Mouse (Mus musculus) lung, postnatal 14 days (tissue): ENCODE results near the gene Rd3.

Experiments used
- DNase-seq: peaks from one replicate; pipeline ENCODE4 v3.0.0; 2021

The Rd3 gene

DNA sequence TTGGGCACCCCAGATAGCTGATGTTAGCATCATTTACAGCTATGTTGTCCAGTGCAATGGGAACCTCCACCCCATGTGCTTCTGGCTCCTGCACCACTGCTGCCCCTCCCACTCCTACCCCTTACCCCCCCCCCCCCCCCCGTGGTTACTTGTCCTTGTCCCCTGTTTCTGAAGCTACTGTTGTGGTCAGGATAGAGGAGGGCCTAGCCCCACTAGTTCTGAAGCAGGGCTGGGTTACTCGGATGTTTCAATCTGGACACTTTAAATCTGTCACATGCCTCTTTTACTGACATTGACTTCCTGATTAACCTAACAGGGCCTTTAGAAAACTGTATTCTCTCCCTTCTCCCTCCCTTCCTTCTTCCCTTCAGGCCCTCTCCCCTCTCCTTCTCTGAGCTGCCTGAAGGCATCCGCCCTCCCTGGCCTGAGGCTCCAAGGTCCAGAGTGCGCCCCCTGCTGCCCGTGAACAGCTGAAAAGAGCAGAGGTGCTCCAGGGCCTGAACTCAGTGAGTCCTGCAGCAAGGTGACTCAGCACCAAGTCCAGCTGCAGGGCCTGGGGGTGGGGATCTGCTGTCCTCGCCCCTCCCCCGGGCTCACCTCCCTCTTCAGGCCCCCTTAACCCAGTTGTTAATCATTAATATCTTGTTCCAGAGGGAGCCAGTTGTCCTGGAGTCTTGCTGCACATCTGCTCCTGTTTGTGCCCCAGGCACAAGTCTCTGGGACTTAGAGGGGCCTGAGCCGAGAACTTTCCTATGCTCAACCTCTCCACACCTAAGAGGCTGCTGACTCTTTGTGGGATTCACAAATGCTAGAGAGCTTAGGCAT lies 13.0 kb upstream of the Rd3 start:
- DNase-seq, result peak; percentile 94

DNA sequence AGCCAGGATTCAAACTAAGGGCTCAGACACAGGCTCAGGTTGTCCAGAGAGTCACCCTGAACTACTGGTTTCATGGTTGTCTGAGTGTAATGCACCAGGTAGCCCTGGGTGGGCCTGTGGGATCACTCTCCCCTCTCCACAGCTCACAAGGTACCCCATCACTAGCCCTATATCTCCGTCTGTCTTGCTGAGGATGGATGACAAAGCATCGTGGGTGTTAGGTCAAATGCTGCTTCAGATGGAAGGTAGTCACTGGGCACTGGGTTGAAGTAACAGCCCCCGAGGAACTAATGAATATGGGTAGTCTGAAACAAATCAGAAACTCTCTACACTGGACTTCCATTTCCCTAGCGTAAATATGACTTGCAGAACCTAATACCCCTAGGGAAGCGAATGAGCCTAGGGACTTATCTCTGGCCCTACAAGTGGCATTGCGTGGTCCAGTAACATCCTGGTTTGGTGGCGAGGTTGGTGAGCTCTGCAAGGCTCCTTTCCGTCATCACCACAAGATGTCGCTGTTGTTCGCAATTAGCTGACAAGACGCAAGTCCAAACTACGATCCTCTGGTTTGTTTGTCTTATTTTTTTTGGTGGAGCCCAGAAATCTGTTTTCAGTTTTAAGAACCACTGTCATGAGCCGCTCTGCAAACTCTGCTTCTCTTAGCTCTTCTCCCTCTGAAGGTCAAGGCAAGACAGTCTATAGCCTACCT lies 12.2 kb upstream of the Rd3 start:
- peak; percentile 87 for DNase-seq

DNA sequence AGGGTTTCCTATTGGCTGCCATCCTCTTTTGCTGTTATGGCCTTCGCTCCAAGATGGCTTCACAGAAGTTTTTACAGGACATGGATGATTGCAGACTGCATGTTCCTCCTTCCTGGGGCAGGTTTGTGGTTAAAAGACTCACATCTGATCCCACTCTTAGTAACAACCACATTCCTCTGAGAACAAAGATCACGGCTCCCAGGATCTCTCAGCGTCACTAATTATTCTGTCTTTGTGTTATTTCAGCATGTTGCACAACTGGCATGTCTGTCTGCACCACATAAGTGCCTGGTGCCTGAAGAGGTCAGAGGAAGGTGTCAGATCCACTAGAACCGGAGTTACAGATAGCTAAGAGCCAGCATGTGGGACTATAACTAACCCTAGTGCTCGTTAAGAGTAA lies 7.2 kb upstream of the Rd3 start:
- no peak for DNase-seq

DNA sequence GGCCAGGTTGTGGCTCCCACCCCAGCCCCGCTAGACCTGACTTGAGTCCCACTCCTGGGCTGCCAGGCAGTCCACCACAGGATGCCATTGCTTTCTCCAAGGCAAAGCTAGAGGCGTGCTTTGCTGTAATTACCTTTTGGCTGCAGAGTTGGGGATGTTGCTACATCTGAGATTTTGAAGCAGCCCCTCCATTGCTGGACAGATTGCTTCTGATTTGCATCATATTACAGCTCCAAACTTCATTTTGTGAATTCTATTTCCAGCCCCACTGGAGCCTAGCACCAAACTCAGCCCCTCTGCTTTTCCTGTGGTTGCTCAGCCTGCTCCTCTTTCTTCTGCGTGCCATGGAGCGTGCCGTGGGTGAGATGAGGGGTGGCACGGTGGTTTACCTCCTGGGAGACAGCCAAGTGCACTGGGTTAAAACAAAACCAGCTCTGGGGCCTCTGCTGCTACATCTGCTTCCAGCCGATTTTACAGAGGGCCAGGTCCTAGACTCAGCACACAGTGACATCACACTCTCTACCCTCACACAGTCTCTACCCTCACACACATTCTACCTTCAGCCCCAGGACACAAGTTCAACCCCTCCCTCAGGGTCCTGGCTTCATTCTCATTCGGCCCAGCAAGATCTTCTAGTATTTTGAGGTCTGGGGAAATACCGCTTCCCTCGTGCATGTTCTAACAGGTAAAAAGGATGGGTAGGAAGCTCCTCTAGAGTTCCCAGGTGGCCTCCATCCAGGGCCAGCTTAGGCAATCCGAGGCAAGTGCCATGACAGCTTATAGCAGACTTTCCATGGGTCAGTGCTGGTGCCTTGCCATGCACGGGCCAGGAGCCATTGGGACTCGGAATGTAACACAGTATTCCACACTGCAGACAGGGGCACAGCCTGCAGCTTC lies 2.4 kb upstream of the Rd3 start:
- no peak for DNase-seq

DNA sequence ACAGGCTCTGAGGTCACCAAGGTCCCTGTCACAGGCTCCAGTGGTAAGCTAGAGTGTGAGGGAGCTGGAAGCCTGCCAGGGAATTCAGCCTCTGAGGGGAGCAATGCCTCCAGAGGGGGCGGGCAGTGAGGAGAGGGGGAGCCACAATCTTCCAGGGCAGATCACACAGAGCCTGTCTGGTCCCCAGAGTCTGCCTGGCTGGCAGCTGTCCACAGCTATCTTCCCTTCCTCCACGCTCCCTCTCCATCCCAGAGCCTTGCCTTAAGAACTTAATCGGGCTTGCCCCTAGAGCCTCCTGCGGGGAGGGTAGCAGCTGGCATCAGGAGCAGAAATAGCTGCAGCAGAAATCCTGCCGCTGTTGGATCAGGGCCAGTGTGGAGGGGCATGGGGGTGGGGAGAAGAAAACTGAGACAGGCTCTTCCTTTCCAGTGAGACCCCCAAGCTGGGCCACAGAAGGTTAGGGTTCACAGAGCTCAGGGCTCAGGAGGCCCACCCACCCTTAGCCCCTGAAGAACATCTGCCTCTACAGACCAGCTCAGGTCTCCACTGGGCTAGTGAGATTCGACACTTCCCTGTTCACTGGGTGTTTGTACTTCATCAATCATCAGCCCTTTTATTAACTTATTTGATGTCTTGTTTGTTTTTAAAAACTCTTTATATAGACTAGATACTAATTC lies 4.4 kb downstream of the Rd3 start:
- DNase-seq, result peak; percentile 39

DNA sequence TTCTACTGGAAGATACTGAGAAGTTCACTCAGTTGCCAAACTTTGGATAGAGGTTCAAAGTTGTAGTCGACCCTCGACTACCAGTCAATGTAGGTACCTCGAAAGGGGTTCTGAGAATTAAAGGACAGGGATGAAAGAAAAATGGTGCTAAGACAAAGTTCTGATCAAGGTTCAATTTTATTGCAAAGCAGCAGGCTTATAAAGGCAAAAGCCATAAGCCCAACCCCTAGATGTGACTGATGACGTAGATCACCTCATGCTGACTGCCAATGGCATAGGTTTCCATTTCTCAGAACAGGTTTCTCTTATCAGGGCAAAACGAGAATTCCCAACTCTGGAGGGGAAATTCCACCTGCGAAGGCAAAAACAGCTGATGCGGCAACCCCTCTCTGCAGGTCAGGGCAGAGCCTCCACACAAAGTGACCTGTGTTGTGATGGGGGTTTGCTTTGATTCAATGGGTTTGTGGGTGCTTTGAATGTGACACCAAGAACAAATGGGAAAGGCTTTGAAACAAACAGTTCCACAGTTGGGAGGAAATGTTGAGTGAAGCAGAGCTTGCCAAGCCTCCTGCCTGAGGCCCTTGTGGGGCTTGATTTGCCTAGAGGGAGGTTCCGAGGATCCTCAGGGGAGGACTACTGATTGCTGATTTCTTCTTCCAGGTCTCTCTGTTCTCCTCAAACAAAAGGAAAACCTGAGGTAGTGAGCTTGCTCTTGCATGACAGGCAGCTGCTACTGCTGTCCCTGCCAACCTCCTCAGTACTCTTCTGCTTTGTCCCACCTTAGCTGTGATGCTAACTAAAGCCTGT lies 9.7 kb downstream of the Rd3 start:
- DNase-seq, result no peak

DNA sequence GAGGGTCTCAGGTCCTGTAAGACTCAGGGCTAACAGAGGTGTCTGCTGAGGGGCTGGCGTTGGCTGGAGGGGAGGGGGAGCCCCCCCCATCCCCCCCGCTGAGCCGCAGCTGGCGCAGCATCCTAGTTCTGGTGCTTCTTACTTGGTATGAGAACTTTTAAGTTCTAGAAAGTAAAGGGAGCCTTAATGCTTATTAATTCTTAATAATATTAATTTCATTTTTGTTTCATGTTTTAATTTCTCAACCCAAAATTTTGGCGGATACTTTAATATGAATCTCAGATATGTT lies 10.3 kb downstream of the Rd3 start:
- DNase-seq, result no peak

DNA sequence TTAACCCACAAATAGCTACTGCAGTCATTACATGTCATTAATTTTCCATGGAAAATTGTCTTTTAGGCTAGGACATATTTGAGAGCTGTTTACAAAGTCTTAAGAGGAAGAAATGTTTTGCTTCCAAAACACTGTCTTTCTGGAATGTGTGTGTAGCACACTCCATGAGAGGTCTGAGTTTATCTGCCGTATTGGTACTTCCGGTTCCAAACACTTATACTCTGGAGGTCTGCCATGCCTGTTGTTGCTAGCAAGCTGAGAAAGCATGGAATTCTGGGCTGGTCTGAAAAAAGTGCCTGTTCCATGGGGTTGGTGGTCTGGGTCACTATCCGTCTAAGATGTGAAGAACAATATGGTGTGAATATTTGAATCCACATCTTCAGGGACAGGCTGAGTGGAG lies 11.5 kb downstream of the Rd3 start:
- peak; percentile 24 for DNase-seq

DNA sequence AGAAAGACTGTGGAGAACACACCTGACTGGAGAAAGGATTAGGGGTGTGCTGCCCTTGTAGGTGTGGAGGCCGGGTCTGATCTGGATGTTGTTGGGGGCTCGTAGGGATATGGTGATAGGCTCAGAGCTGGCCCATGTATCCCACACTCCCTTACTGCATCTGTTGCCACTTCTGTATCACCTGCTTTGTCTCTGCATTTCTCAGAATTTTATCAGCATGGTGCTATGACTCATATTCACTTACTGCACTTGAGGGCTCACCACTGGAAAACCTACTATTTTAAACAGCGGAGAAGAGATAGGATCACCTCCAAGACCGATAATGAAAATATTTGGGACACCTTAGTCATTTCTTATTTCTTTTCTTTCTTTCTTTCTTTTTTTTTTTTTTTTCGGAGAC lies 11.9 kb downstream of the Rd3 start:
- DNase-seq, result no peak

DNA sequence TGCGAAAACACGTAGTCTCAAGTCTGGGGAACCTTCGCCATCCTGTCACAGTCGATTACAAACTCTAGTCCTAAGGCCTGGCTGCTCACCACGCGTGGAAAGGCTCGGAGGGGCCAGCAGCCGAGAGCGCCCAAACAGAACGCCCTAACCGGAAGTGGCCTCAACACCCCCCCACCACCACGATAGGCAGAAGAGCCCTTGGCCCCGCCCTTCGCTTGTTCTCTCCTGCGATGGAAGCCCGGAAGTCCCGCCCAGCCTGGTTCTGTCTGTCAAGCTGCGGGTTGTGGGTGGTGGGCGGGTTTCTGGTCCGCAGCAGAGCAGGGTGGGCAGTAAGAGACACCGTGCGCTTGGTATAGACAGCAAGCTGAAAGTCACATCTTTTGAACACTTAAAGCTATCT lies 12.8 kb downstream of the Rd3 start:
- peak; percentile 96 for DNase-seq

DNA sequence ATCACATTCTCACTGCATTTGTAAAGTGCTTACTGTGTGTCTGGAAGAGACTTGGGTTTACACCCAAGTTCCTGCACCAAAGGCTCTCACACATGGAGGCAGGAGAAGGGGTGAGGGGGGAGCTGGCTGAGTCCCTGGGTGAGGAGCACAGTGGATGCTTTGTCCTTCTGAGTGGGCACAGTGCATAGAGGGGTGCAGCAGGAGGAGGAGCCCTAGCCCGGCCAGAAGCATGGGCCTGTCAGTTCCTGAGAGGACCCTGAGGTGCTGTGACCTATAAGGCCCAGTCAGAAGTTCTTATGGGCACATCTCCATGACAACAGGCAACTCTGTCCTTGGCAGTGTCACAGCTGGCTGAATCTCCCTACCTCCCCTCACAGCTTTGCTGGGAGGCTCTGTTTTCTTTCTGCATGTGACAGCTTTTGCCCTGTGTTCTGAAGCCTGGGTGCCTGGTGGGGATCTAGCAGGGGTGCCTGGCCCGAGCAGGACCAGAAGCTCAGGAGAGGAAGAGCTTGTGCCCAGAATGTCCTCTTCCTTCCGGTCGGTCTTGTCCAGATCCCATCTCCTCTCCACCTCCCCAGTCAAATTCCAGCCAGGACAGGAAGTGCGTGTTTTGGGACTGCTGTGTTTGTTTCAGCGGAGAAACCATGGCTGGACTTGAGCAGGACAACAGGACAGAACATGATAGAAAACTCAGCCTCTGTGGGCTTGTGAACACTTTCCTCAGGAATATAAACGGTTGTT lies 15.0 kb downstream of the Rd3 start:
- peak; percentile 30 for DNase-seq

DNA sequence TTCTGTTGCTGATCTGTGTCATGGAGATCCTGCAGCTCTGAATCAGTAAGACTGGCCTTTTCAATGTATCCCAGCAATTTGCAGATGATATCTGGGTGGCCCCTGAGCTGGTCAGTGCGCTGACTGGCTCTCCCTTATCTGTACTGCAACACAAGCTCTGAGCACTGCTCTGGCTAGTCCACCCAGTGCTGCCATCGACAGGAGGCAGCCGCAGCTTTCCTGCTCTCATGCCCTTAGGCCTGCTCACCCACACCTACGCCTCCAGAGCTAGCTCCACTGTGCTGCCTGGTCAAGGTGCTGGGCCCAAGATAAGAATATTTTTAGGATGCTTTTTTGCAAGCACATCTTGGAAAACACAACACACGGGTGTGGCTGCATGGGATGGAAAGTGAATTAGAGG lies 17.3 kb downstream of the Rd3 start:
- DNase-seq, result no peak

DNA sequence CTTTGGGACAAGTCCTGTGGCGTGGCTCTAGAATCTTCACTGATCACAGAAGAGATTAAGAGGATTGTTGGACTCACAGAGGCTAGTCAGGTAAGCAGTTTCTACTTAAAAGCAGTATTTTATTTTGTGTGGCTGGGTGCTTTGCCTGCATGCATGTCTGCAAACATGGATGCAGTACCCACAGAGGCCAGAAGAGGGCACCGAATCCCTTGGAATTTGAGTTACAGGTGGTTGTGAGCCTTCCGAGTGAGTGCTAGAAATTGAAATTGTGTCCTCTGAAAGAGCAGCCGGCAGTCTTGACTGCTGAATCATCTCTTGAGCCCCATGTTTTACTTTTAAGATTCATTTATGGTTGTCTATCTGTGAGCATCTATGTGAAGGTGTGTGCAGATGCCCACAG lies 18.3 kb downstream of the Rd3 start:
- DNase-seq, result peak; percentile 77

DNA sequence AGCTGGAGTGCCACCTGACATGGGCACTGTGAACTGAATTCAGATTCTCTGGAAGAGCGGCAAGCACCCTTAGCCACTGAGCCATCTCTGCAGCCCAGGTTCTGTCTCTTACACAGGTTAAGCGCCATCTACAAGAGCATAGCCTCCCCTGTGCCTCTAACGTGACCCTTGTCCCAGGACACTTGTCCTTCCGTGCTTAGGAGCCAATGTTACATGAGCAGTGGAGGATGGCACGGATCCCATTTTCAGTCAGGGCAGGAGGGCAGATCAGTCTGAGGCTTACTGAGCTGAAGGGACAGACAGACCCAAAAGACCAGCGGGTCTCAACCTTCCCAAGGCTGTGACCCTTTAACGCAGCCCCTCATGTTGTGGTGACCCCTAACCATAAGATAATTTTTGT lies 18.7 kb downstream of the Rd3 start:
- DNase-seq, result no peak

DNA sequence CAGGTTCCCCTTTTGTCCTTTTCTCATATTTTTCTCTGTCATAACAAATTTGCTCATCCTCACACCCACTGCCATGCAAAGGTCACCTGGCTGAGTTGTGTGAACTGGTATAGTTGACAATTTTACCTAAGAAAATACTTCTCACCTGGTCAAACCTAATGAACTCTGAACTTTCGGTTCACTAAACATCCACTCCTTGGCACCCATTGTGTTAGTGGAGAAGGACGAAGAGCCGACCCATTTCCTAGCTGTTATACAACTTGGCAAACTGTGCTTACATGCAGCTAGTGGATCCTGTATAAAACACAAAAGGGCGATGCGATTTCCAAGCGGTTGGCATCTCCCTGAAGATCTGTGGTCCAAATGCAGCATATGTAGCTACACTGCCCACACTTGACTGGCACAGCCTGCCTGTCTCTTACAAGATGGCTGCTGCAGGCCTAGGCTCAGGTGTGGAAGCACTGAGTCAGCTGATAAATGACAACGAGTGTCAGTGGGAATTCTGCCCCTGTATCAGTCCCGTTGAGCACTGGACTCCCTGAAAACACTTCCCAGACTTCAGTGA lies 19.5 kb downstream of the Rd3 start:
- DNase-seq, result no peak

DNA sequence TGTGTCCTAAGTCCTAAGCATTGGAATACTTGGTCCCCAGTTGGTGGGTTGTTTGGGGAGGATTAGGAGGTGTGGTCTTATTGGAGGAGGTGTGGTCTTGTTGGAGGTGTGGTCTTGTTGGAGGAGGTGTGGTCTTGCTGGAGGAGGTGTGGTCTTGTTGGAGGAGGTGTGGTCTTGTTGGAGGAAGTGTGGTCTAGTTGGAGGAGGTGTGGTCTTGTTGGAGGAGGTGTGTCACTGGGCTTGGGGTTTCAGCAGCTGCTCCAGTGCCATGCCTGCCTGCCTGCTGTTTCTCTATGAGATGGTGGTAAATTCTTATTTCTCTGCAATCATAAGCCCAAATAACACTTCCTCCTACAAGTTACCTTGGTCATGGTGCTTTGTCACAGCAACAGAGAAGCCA lies 21.9 kb downstream of the Rd3 start:
- no peak for DNase-seq
